Mouse (Mus musculus) kidney, adult 2 months (tissue): Measurements from ENCODE around the gene Gpc6. TPM values are rescaled to one million over a fixed set of nuclear protein-coding genes. Genes with fewer than 3 reads are reported as not detected.
A peak's percentile ranks its signal among the peaks of the same experiment; 100 is the strongest.

Experiments
- DNase-seq: peaks from one replicate; pipeline ENCODE4 v3.0.0; 2021
- H3K27ac ChIP-seq: fragments of 200-500 bp; 2 replicates; pipeline ENCODE4 v1.5.1; 2012; ENCODE audit warnings: low read depth, low read length, control low read depth, inconsistent platforms; ENCODE audit not compliant: insufficient read depth
- H3K27me3 ChIP-seq: fragments of 200-500 bp; replicated peaks from 2 replicates; pipeline ENCODE4 v1.6.1; 2012; ENCODE audit warnings: mild to moderate bottlenecking, moderate library complexity, low read length, inconsistent platforms; ENCODE audit not compliant: control insufficient read depth, insufficient read depth
- H3K36me3 ChIP-seq: fragments of 200-500 bp; 2 replicates; pipeline ENCODE4 v1.6.1; 2012; ENCODE audit warnings: mild to moderate bottlenecking, moderate library complexity, low read length, inconsistent platforms; ENCODE audit not compliant: control insufficient read depth, insufficient read depth
- H3K4me1 ChIP-seq: fragments of 200-500 bp; 2 replicates; pipeline ENCODE4 v1.6.1; 2011; ENCODE audit warnings: low read length; ENCODE audit not compliant: control insufficient read depth, insufficient read depth
- H3K4me3 ChIP-seq: fragments of 200-500 bp; 2 replicates; pipeline ENCODE4 v1.5.1; 2011; ENCODE audit warnings: mild to moderate bottlenecking, low read depth, low read length, control low read depth; ENCODE audit not compliant: insufficient read depth
- CTCF ChIP-seq: fragments of 200-500 bp; conservative IDR thresholded peaks from 2 replicates; pipeline ENCODE4 v1.5.1; 2011; ENCODE audit warnings: low read depth, mild to moderate bottlenecking, control low read depth, low read length, moderate library complexity, mixed read lengths; ENCODE audit not compliant: insufficient read depth, insufficient read length
- POLR2A ChIP-seq: fragments of 200-500 bp; IDR thresholded peaks from one replicate; pipeline ENCODE4 v1.6.1; 2011; ENCODE audit warnings: low read depth, low read length, control low read depth
- WGBS: fragments of 180-500 bp; shearing (Covaris S2); methylation state at CpG from one replicate; pipeline ENCODE4 v1.1.7; 2018; 5-methylcytosine and 5-hydroxymethylcytosine counted together
- polyA plus RNA-seq: library from polyadenylated mRNA; depleted of rRNA; stranded (reverse); fragments of >200 nt; gene quantifications from 2 replicates; pipeline ENCODE4 v1.2.3, GENCODE M21; 2012

Gene Gpc6
- polyA plus RNA-seq, 1 experiment: 3.4 TPM

DNA sequence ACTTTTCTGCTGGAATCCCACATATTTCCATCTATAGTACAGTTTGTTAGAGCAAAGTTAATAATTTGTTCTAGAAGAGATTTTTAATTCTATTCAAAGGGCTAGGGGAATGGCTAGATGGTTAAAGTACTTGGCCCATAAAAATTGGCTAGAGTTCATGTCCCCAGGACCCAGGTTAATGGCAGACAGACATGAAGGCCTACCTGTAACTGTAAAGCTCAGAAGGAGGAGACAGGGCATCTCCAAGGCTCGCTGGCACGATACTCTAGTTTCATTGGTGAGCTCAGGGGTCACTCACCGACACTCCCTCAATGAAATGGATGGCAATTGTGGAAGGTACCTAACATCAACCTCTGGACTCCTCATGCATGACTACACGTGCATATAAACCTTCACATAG is 725.0 kb downstream of the Gpc6 start:
- H3K4me1 ChIP-seq: peaks cover 2% of the 10 kb centered on the region; the same call in 1 of the 2 replicates
- no peaks in the 10 kb centered on the region for H3K36me3 ChIP-seq
- H3K27me3 ChIP-seq: no peaks in the 10 kb centered on the region
- H3K27ac ChIP-seq: no peak overlapping the region
- no peak for TF ChIP-seq CTCF
- TF ChIP-seq POLR2A: no peak
- DNase-seq: peak; percentile 71
- WGBS: 61% methylated on average over 4 of the region's 4 CpGs
- no peak overlapping the region for H3K4me3 ChIP-seq

DNA sequence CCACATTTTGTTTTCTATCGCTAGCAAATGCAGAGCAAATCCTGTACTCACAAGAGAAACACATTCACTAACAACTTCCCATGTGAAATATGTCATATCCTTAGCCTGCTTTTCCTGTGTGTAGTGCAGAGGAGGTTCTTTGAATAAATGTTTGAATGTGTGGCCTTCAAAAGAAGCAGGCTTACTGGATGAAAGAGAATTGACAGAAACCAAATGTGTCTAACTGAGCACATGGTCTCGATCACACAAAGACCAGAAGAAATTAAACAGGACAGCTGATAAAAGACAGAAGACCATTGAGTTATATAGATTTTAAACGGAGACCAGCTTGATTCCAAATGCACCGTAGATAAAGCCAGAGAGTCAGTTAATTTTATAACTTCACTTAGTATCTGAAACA is 726.2 kb downstream of the Gpc6 start:
- no peaks in the 10 kb centered on the region for H3K27me3 ChIP-seq
- no peak for DNase-seq
- 81% methylated on average over 4 of the region's 4 CpGs for WGBS
- H3K4me3 ChIP-seq: no peak overlapping the region
- H3K4me1 ChIP-seq: peaks cover 2% of the 10 kb centered on the region; the same call in 1 of the 2 replicates
- no peak overlapping the region for H3K27ac ChIP-seq
- H3K36me3 ChIP-seq: no peaks in the 10 kb centered on the region
- no peak for TF ChIP-seq CTCF
- no peak for TF ChIP-seq POLR2A

DNA sequence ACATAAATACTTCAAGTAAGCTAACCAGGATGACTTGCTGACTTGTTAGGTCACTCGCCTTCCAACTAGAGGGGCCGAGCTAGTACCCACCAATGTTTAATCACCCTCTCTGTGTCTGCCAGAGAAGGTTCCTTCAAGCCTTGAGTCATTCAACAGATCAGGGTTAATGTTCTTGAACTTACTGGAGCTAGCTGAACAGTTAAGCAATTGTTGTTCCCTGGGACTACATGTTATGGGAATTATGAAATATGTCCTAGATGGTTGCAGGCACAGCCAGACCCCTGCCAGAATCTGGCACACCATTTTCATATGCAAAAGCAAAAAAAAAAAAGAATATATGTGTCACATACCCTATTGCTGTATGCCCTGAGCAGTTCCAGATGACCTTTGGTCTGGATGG is 726.8 kb downstream of the Gpc6 start:
- WGBS: 85% methylated on average over 2 of the region's 2 CpGs
- no peak for DNase-seq
- no peaks in the 10 kb centered on the region for H3K36me3 ChIP-seq
- no peaks in the 10 kb centered on the region for H3K27me3 ChIP-seq
- H3K27ac ChIP-seq: no peak overlapping the region
- H3K4me3 ChIP-seq: no peak overlapping the region
- peaks cover 2% of the 10 kb centered on the region; the same call in 1 of the 2 replicates for H3K4me1 ChIP-seq
- no peak for TF ChIP-seq CTCF
- TF ChIP-seq POLR2A: no peak

DNA sequence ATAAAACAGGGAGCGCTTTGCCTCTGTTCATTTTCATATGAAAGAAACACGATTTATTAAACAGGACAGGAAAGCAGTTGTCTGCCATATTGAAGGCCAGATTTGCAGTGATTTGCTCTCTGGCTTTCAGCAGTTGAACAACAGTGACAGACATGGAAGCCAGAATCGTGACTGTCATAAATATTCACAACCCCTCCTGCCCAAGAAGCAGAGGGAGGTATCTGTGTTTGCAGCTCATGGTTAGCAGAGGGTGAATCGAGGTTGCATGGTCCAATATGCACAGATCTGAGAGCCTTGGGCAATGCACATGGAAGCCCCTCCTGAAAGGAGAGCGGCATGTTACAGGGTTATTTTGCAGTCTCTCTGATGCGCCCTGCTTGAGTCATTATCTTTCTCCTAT is 730.3 kb downstream of the Gpc6 start:
- TF ChIP-seq CTCF: no peak
- TF ChIP-seq POLR2A: no peak
- Histone ChIP-seq H3K4me3 (no peak overlapping the region), H3K27ac (no peak overlapping the region), H3K4me1 (peaks cover 4% of the 10 kb centered on the region; the same call in 1 of the 2 replicates), H3K36me3 (no peaks in the 10 kb centered on the region), H3K27me3 (no peaks in the 10 kb centered on the region)
- DNase-seq: no peak
- 85% methylated on average over 6 of the region's 6 CpGs for WGBS

DNA sequence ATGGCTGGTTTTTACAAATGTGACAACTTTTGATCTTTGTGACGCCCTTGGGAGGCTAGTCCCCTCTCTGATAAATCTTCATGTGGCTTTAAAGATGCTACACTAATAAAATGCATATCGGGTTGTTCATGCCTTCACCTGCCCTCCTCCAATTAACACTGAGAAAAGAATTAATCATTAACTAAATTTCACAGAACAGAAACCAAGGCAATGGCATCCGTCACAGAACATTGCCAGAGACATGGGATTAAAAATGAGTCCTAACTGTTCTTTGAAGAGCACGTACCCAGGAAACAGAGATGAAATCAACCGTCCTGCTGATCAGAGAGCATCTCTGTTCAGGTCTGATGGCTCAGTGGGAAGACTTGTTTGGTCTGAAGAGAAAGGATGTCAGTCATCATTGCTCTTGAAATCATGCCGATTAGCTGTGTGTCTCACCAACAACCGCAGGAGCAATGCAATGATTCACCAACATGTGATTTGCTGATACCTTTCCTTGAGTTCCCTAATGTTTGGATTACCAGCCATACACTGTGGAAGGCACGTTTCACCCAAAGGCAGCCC is 734.2 kb downstream of the Gpc6 start:
- Histone ChIP-seq H3K4me3 (no peak overlapping the region), H3K36me3 (no peaks in the 10 kb centered on the region), H3K27me3 (no peaks in the 10 kb centered on the region), H3K27ac (no peak overlapping the region), H3K4me1 (peaks cover 4% of the 10 kb centered on the region; the same call in 1 of the 2 replicates)
- no peak for DNase-seq
- TF ChIP-seq POLR2A: no peak
- TF ChIP-seq CTCF: no peak
- WGBS: 46% methylated on average over 8 of the region's 8 CpGs

DNA sequence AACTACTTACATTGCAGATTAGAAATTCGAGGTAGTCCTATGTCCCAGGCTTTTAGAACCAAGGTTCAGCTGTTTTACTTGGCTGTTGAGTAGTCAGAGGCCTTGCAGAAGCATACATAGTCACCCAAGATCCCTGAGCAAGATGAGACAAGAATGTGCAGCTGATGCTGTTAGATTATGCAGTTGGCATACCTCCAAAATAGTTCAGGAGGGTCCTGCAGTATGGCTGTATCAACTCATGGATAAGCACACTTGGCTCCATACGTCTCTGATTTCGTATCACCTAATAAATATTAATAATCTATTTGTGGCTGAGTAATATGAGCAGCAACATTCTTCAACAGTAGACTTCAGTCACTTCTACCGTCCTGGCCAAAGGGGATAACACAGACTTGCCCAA is 737.1 kb downstream of the Gpc6 start:
- WGBS: 88% methylated on average over 4 of the region's 4 CpGs
- H3K4me1 ChIP-seq: peaks cover 4% of the 10 kb centered on the region; the same call in 1 of the 2 replicates
- no peak for DNase-seq
- no peak overlapping the region for H3K27ac ChIP-seq
- H3K36me3 ChIP-seq: no peaks in the 10 kb centered on the region
- no peaks in the 10 kb centered on the region for H3K27me3 ChIP-seq
- TF ChIP-seq CTCF (no peak), POLR2A (no peak)
- H3K4me3 ChIP-seq: no peak overlapping the region

DNA sequence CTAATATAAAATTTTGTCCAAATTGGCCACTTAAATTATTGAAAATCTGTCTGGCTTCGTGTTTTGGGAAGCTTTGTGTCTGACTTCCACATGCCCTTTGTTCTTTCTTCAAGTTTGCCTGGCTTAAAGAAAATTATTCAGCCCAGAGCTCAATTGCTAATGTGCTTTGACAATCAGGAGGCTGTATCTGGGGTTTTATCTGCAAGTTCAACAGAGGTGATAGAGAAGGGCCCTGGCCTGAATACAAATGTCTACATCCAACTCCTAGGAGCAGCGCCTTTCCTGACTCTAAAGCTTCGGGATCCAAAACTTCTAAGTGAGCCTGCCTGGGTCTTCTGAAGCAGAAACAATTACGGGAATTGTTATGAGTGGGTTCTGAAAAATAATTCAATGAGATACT is 739.7 kb downstream of the Gpc6 start:
- no peaks in the 10 kb centered on the region for H3K36me3 ChIP-seq
- 90% methylated on average over 4 of the region's 4 CpGs for WGBS
- no peak overlapping the region for H3K4me3 ChIP-seq
- no peak overlapping the region for H3K27ac ChIP-seq
- no peak for DNase-seq
- no peaks in the 10 kb centered on the region for H3K27me3 ChIP-seq
- H3K4me1 ChIP-seq: no peaks in the 10 kb centered on the region
- TF ChIP-seq POLR2A: no peak
- TF ChIP-seq CTCF: no peak
